Mouse (Mus musculus) T-helper 2 cell (primary cell): ENCODE data around the gene Irgm1.
"Not testable (repeated sequence)": the region's sequence is repeated elsewhere in the genome, so short reads cannot be mapped to it uniquely, and the experiment has no call there.

ENCODE experiments used
- in situ Hi-C: fragments of 300-600 bp; cut with MboI, MseI; formaldehyde crosslinking; loops from one replicate; pipeline ENCODE4 v1.15.1; 2025; ENCODE audit warnings: high pct_unique_total_duplicates

Irgm1 gene

GRCm38 (mm10) chr11:48859014-48859413 lies 12.5 kb downstream of the Irgm1 start:
- in situ Hi-C loops = loop anchor here (5.0 kb wide), 1 partner anchor 42 kb away; the partner anchor contains the start of gene Trim41

GRCm38 (mm10) chr11:48853474-48854180 lies 17.9 kb downstream of the Irgm1 start:
- in situ Hi-C loops = loop anchor here (5.0 kb wide), 1 partner anchor 61 kb away; no protein-coding TSS in a partner anchor

GRCm38 (mm10) chr11:48852624-48853473 lies 18.6 kb downstream of the Irgm1 start:
- in situ Hi-C loops = loop anchor here (5.0 kb wide), 1 partner anchor 61 kb away; no protein-coding TSS in a partner anchor

GRCm38 (mm10) chr11:48852190-48852589 lies 19.3 kb downstream of the Irgm1 start:
- in situ Hi-C loops = loop anchor here (5.0 kb wide), 1 partner anchor 60 kb away; no protein-coding TSS in a partner anchor

GRCm38 (mm10) chr11:48851270-48851995 lies 20.1 kb downstream of the Irgm1 start:
- in situ Hi-C loops = loop anchor here (5.0 kb wide), 1 partner anchor 59 kb away; no protein-coding TSS in a partner anchor

- in situ Hi-C loops = loop anchor here (5.0 kb wide), 1 partner anchor 58 kb away; no protein-coding TSS in a partner anchor
Measured at GRCm38 (mm10) chr11:48850240-48850639, 21.2 kb downstream of the Irgm1 start.

GRCm38 (mm10) chr11:48846881-48847280 lies 24.6 kb downstream of the Irgm1 start:
- in situ Hi-C loops = no loop called here

GRCm38 (mm10) chr11:48846362-48846761 lies 25.1 kb downstream of the Irgm1 start:
- in situ Hi-C loops = not testable (repeated sequence)

GRCm38 (mm10) chr11:48845244-48845815 lies 26.2 kb downstream of the Irgm1 start:
- in situ Hi-C loops = no loop called here

- in situ Hi-C loops = no loop called here
Measured at GRCm38 (mm10) chr11:48844309-48844708, 27.2 kb downstream of the Irgm1 start.

GRCm38 (mm10) chr11:48843202-48843601 lies 28.3 kb downstream of the Irgm1 start:
- in situ Hi-C loops = no loop called here

GRCm38 (mm10) chr11:48842378-48842792 lies 29.1 kb downstream of the Irgm1 start:
- in situ Hi-C loops = no loop called here

GRCm38 (mm10) chr11:48841213-48841612 lies 30.3 kb downstream of the Irgm1 start:
- in situ Hi-C loops = no loop called here

GRCm38 (mm10) chr11:48840805-48841204 lies 30.7 kb downstream of the Irgm1 start:
- in situ Hi-C loops = no loop called here

GRCm38 (mm10) chr11:48838879-48839680 lies 32.4 kb downstream of the Irgm1 start:
- in situ Hi-C loops = no loop called here

GRCm38 (mm10) chr11:48838181-48838797 lies 33.2 kb downstream of the Irgm1 start:
- in situ Hi-C loops = no loop called here

GRCm38 (mm10) chr11:48837310-48838180 lies 33.9 kb downstream of the Irgm1 start:
- in situ Hi-C loops = no loop called here

- in situ Hi-C loops = no loop called here
Measured at GRCm38 (mm10) chr11:48836990-48837309, 34.5 kb downstream of the Irgm1 start.

- in situ Hi-C loops = no loop called here
Measured at GRCm38 (mm10) chr11:48835923-48836322, 35.6 kb downstream of the Irgm1 start.
